23 mouse cellular contexts compared by ENCODE assay signal in the genomic region with DNA sequence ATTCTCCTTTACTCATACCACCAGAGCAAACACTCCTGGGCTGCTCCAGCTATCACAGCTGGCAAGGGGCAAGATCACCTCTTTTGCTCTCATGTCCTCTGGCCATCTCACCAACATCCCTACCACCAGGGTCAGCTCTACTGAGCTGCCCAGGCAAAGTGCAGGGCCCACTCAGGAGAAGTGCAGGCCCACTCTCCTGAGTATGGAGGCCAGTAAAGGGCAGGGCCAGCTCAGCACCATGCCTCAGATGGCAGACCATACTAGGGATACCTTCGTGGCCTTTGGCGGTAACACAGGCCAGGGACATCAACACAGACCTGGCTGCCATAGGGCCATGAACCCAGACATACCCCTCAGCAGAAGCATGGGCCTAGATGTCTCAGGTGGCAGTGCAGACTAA.
"Had no signal": no experiment of that assay in that cellular context is flagged by ENCODE, and none has a peak within 500 bp of the region (broad histone marks: within the 10 kb centered on the region; RNA-seq: fewer than 3 reads in every experiment).

No protein-coding gene starts in this region.

- H3K4me1 ChIP-seq: limb, embryonic 10.5 days; limb, embryonic 13.5 days; midbrain, embryonic 10.5 days; midbrain, embryonic 13.5 days; neural tube, embryonic 12.5 days; neural tube, embryonic 15.5 days had no signal

- H3K4me3 ChIP-seq: layer of hippocampus, adult 2 months; limb, embryonic 10.5 days; limb, embryonic 13.5 days; midbrain, embryonic 10.5 days; midbrain, embryonic 13.5 days; neural tube, embryonic 12.5 days; neural tube, embryonic 15.5 days had no signal

- H3K27ac ChIP-seq: kidney, postnatal 0 days; layer of hippocampus, adult 2 months; limb, embryonic 10.5 days; limb, embryonic 13.5 days; midbrain, embryonic 10.5 days; midbrain, embryonic 13.5 days; neural tube, embryonic 12.5 days; neural tube, embryonic 15.5 days; stomach, postnatal 0 days had no signal

- H3K27me3 ChIP-seq: limb, embryonic 13.5 days; midbrain, embryonic 13.5 days; neural tube, embryonic 12.5 days; neural tube, embryonic 15.5 days had no signal

- H3K4me2 ChIP-seq: limb, embryonic 13.5 days; midbrain, embryonic 13.5 days; neural tube, embryonic 12.5 days; neural tube, embryonic 15.5 days had no signal

- DNase-seq: kidney, adult 2 months; kidney, postnatal 25 days; layer of hippocampus, adult 9-11 months; lung, adult 2 months; lung, postnatal 36 days; right cerebral cortex, adult 18-20 months; right cerebral cortex, postnatal 14 days; right cerebral cortex, postnatal 4 days; thymus, adult 2 months; thymus, postnatal 14 days; thymus, postnatal 4 days had no signal

- H3K36me3 ChIP-seq: limb, embryonic 10.5 days; limb, embryonic 13.5 days; midbrain, embryonic 10.5 days; midbrain, embryonic 13.5 days; neural tube, embryonic 12.5 days; neural tube, embryonic 15.5 days had no signal

- H3K9me3 ChIP-seq: limb, embryonic 10.5 days; limb, embryonic 13.5 days; midbrain, embryonic 10.5 days; midbrain, embryonic 13.5 days; neural tube, embryonic 12.5 days; neural tube, embryonic 15.5 days had no signal

- ATAC-seq: intestine, postnatal 0 days; lung, postnatal 0 days; midbrain, embryonic 13.5 days; midbrain, embryonic 16.5 days had no signal

- H3K9ac ChIP-seq: limb, embryonic 13.5 days; midbrain, embryonic 13.5 days; neural tube, embryonic 12.5 days; neural tube, embryonic 15.5 days had no signal
